Mouse (Mus musculus): Measurements from ENCODE around the gene Thy1.

DNA sequence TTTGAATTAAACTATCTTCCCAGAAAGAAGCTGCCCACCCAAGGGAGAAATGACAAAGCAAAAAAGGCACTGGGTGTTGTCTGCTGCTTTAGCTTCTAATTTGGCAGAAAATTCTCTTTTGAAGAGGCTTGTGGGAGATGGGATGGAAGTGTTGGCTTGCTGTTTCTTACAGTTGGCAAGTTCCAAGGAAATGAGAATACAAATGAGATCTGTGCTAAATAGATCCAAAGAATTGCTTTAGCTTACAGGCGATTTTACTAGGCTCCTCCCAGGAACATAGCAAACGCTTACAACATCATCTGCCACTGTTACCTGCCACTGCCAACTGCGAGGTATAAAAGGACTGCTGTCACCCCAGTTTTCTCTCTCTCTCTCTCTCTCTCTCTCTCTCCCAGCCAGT, 38.8 kb upstream of the Thy1 start:
- TF ChIP-seq TCF3 (IDR thresholded peaks at IDR 0.05; ENCODE audit: insufficient read length, low read depth): no peak
- TF ChIP-seq TCF12 (IDR thresholded peaks at IDR 0.05; ENCODE audit: insufficient read depth, poor library complexity, severe bottlenecking): no peak
- no peak for TF ChIP-seq MAX (IDR thresholded peaks at IDR 0.05; ENCODE audit: low read depth)
- TF ChIP-seq POLR2A (IDR thresholded peaks at IDR 0.05; ENCODE audit: insufficient read length, low read depth): no peak
- no peak for TF ChIP-seq MYOD1 (IDR thresholded peaks at IDR 0.05; ENCODE audit: control insufficient read depth in 1 of 3, insufficient read length in 2 of 3, low read depth in 2 of 3)
- TF ChIP-seq REST (IDR thresholded peaks at IDR 0.05; ENCODE audit: insufficient read depth, insufficient read length): no peak
- no peak for TF ChIP-seq USF1 (IDR thresholded peaks at IDR 0.05; ENCODE audit: low read depth)
- no peak for TF ChIP-seq MYOG (IDR thresholded peaks at IDR 0.05; ENCODE audit: control insufficient read depth in 1 of 3, insufficient read depth in 1 of 3, insufficient read length in 2 of 3, low read depth in 2 of 3)
- no peak for TF ChIP-seq POLR2AphosphoS2 (IDR thresholded peaks at IDR 0.05; ENCODE audit: insufficient read length, low read depth)
